Mouse (Mus musculus) thymus, adult 2 months (tissue): ENCODE measurements around the gene Rims1. TPM values are rescaled to one million over a fixed set of nuclear protein-coding genes. Genes with fewer than 3 reads are reported as not detected.

Experiments used
- DNase-seq: peaks from one replicate; pipeline ENCODE4 v3.0.0; 2021
- H3K27ac ChIP-seq: fragments of 200-500 bp; 2 replicates; pipeline ENCODE4 v1.5.1; 2012; ENCODE audit warnings: low read length, control low read depth; ENCODE audit not compliant: control insufficient read depth, insufficient read depth
- H3K27me3 ChIP-seq: fragments of 200-500 bp; 2 replicates; pipeline ENCODE4 v1.6.1; 2012; ENCODE audit warnings: mild to moderate bottlenecking, low read length, moderate library complexity, mixed read lengths; ENCODE audit not compliant: control insufficient read depth, insufficient read depth
- H3K36me3 ChIP-seq: fragments of 200-500 bp; 2 replicates; pipeline ENCODE4 v1.6.1; 2012; ENCODE audit warnings: mild to moderate bottlenecking, low read length, moderate library complexity; ENCODE audit not compliant: control insufficient read depth, insufficient read depth
- H3K4me1 ChIP-seq: fragments of 200-500 bp; replicated peaks from 2 replicates; pipeline ENCODE4 v1.6.1; 2012; ENCODE audit warnings: low read length; ENCODE audit not compliant: control insufficient read depth, insufficient read depth
- H3K4me3 ChIP-seq: fragments of 200-500 bp; 2 replicates; pipeline ENCODE4 v1.5.1; 2012; ENCODE audit warnings: mild to moderate bottlenecking, low read length, control low read depth, moderate library complexity; ENCODE audit not compliant: control insufficient read depth, insufficient read depth
- CTCF ChIP-seq: fragments of 200-500 bp; IDR thresholded peaks from 2 replicates; pipeline ENCODE4 v1.5.1; 2012; ENCODE audit warnings: mild to moderate bottlenecking, control low read depth, low read length, moderate library complexity, borderline replicate concordance; ENCODE audit not compliant: control insufficient read depth, poor library complexity, insufficient read depth; ENCODE audit errors: extremely low read depth
- POLR2A ChIP-seq: fragments of 200-500 bp; IDR thresholded peaks from 2 replicates; pipeline ENCODE4 v1.6.1; 2012; ENCODE audit warnings: mild to moderate bottlenecking, low read length, control low read depth, moderate library complexity; ENCODE audit not compliant: control insufficient read depth, poor library complexity, insufficient read depth; ENCODE audit errors: extremely low read depth
- WGBS: fragments of 180-500 bp; shearing (Covaris S2); methylation state at CpG from one replicate; pipeline ENCODE4 v1.1.7; 2018; 5-methylcytosine and 5-hydroxymethylcytosine counted together
- polyA plus RNA-seq: library from polyadenylated mRNA; depleted of rRNA; stranded (reverse); fragments of >200 nt; gene quantifications from 2 replicates; pipeline ENCODE4 v1.2.3, GENCODE M21; 2012

Rims1 gene
- polyA plus RNA-seq, 1 experiment, result not detected

DNA sequence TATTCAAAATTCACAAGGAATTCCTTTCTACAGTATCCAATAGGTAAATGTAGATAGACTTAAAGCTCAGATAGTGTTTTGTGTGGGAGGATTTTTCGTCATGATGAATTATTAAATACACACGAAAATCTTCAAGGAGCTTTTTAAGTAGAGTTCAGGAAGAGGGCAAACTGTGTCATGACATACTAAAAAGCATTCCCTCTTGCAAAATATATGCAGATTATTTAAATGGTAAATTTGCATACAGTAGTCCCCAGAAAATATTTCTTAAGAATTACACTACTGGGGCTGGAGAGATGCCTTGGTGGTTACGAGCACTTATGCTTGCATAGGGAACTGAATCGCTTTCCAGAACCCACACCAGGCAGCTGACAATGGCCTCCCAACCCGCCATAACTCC lies 61.1 kb downstream of the Rims1 start:
- DNase-seq, result no peak
- Histone ChIP-seq H3K36me3 (no peaks in the 10 kb centered on the region), H3K4me3 (no peak overlapping the region), H3K27ac (no peak overlapping the region), H3K27me3 (no peaks in the 10 kb centered on the region), H3K4me1 (no peaks in the 10 kb centered on the region)
- 93% methylated on average over 5 of the region's 5 CpGs for WGBS
- TF ChIP-seq POLR2A (no peak), CTCF (no peak)

DNA sequence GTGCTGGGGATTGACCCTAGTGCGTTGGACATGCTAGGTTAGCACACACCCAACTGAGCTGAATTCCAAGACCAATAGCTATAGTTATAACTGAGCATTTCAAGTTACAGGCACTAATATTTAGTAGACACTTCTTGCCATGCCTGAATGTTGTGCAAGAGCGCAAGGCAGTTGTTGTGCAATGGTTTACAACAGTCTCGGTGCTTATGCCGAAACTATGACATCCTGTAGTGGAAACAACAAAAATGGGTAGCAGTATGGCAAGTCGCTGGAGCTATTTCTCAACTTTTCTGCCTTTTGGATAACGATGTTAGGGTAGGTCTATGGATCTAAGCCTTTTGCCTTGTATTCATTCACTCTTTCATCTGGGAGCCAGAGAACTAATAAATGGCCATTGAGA lies 68.3 kb downstream of the Rims1 start:
- DNase-seq, result no peak
- H3K27ac ChIP-seq, result no peak overlapping the region
- no peaks in the 10 kb centered on the region for H3K27me3 ChIP-seq
- no peaks in the 10 kb centered on the region for H3K36me3 ChIP-seq
- 94% methylated on average over 6 of the region's 6 CpGs for WGBS
- peaks cover 2% of the 10 kb centered on the region; the same call in 1 of the 2 replicates for H3K4me1 ChIP-seq
- TF ChIP-seq POLR2A (no peak), CTCF (no peak)
- no peak overlapping the region for H3K4me3 ChIP-seq

DNA sequence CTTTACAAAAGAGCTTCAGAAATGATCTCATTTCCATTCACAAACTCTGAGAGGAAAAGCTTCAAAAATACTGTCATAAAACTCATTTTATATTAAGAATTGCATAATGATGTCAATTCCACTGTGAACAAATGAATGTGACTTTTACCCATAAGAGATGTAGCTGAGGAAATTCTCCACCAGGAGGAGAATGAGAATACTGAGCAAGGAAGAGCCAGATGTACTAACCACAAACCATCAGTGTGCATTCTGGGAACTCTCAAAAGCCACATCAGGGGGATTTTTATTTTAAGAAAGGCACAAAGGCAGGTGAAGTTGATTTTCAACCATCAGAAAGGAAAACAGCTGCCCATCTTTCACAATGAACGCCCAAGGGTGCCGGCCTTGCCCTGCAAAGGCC lies 71.4 kb downstream of the Rims1 start:
- DNase-seq, result no peak
- Histone ChIP-seq H3K27ac (no peak overlapping the region), H3K36me3 (no peaks in the 10 kb centered on the region), H3K4me1 (peaks cover 2% of the 10 kb centered on the region; the same call in 1 of the 2 replicates), H3K27me3 (no peaks in the 10 kb centered on the region), H3K4me3 (no peak overlapping the region)
- WGBS, result 25% methylated on average over 2 of the region's 2 CpGs
- TF ChIP-seq CTCF, result no peak
- TF ChIP-seq POLR2A, result no peak

DNA sequence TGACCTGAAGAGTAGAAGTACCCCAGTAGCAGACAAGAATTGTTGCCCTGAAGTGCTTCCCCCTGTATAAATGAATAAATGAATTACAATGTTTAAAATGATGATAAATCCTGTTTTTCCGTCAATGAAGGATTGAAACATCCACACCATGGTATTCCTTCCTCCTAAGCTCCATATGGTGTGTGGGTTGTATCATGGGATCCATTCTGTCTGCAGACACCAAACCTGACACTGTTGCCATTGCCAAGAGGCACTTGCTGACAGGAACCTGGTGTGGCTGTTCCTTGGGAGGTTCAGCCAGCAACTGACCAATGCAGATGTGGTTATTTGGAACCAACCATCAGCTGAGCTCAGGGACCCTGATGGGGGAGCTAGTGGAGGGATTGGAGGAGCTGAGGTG lies 72.5 kb downstream of the Rims1 start:
- H3K27me3 ChIP-seq, result no peaks in the 10 kb centered on the region
- no peak overlapping the region for H3K27ac ChIP-seq
- no peak overlapping the region for H3K4me3 ChIP-seq
- DNase-seq, result no peak
- TF ChIP-seq CTCF (no peak), POLR2A (no peak)
- H3K36me3 ChIP-seq, result no peaks in the 10 kb centered on the region
- peaks cover 2% of the 10 kb centered on the region; the same call in 1 of the 2 replicates for H3K4me1 ChIP-seq
- WGBS, result 93% methylated on average over 1 of the region's 1 CpGs

DNA sequence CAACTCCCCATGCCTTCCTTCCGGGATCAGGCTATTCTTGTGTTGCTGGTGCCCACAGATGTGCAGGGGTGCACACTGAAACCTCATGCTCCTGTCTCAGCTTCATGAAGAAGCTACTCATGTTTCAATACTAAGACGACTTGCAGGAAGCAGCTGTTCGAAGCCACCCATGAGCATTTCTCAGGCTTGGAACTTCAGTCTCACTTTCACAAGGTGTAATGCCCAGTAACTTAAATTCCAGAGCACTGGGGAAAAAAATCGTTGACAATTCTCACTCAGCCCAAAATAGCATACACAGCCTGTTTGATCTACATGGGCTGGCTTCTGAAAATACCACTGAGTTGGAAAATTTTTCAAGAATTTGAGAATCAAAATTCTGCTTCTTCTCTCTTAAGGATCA lies 77.6 kb downstream of the Rims1 start:
- DNase-seq, result no peak
- no peaks in the 10 kb centered on the region for H3K4me1 ChIP-seq
- TF ChIP-seq POLR2A (no peak), CTCF (no peak)
- H3K27me3 ChIP-seq, result no peaks in the 10 kb centered on the region
- no peaks in the 10 kb centered on the region for H3K36me3 ChIP-seq
- H3K27ac ChIP-seq, result no peak overlapping the region
- H3K4me3 ChIP-seq, result no peak overlapping the region
- WGBS, result 58% methylated on average over 4 of the region's 4 CpGs

DNA sequence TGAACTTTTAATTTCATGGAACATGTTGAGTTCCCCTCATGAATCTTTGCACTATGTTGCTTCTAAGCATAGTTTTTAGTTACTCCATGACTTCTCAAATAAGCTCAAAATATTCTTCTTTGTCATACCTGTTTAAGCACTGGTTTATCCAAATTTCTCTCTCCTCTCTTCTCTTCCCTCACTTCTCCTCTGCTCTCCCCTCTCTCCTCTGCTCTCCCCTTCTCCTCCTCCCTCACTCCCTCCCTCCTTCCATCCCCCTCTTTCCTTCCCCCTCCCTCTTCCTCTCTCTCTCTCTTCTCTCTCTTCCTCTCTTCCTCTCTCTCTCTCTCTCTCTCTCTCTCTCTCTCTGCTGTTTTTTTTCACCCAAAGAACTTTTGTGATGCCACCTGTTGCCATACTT lies 84.1 kb downstream of the Rims1 start:
- Histone ChIP-seq H3K36me3 (no peaks in the 10 kb centered on the region), H3K27ac (no peak overlapping the region), H3K27me3 (no peaks in the 10 kb centered on the region), H3K4me1 (no peaks in the 10 kb centered on the region), H3K4me3 (no peak overlapping the region)
- TF ChIP-seq POLR2A, result no peak
- no peak for TF ChIP-seq CTCF
- no peak for DNase-seq

DNA sequence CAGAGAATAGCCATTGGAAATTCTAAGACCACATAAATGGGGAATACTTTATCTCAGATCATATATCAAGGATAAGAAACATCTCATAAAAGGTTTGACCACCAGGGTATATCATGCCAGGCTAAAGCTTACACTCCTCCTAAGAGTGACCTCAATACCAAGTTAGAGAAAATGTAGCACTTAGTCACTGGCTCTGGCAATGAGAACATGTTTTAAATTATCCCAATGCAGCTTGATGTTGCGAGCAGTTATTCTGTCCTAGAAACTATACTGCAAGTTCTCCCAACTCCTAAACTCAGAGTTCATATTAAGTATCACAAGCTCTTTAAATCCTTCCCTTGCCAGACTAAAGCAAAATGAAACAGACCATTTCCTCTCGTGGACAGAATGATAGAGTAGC lies 85.1 kb downstream of the Rims1 start:
- WGBS, result 62% methylated on average over 2 of the region's 2 CpGs
- DNase-seq, result no peak
- no peaks in the 10 kb centered on the region for H3K36me3 ChIP-seq
- no peaks in the 10 kb centered on the region for H3K27me3 ChIP-seq
- no peak overlapping the region for H3K4me3 ChIP-seq
- TF ChIP-seq POLR2A (no peak), CTCF (no peak)
- no peaks in the 10 kb centered on the region for H3K4me1 ChIP-seq
- H3K27ac ChIP-seq, result no peak overlapping the region
